Mouse (Mus musculus) heart, adult 2 months (tissue): ENCODE measurements around the gene Lipm. TPM values are rescaled to one million over a fixed set of nuclear protein-coding genes. Genes with fewer than 3 reads are reported as not detected.
A peak's percentile ranks its signal among the peaks of the same experiment; 100 is the strongest.

Experiments used
- DNase-seq, 2 experiments: peaks; one replicate each; pipeline ENCODE4 v3.0.0; 2021
- H3K27ac ChIP-seq: fragments of 200-600 bp; 2 replicates; pipeline ENCODE4 v1.8.1; 2022
- H3K27me3 ChIP-seq: fragments of 200-500 bp; 2 replicates; pipeline ENCODE4 v1.6.1; 2012; ENCODE audit warnings: mild to moderate bottlenecking, low read length, inconsistent platforms, mixed read lengths; ENCODE audit not compliant: control insufficient read depth, insufficient read depth
- H3K36me3 ChIP-seq: fragments of 200-500 bp; 2 replicates; pipeline ENCODE4 v1.6.1; 2012; ENCODE audit warnings: low read length, inconsistent platforms; ENCODE audit not compliant: control insufficient read depth, insufficient read depth
- H3K4me1 ChIP-seq: fragments of 200-500 bp; 2 replicates; pipeline ENCODE4 v1.6.1; 2011; ENCODE audit warnings: low read length; ENCODE audit not compliant: control insufficient read depth, insufficient read depth
- H3K4me3 ChIP-seq: fragments of 200-600 bp; 2 replicates; pipeline ENCODE4 v1.8.1; 2022
- H3K79me2 ChIP-seq: fragments of 200-500 bp; replicated peaks from 2 replicates; pipeline ENCODE4 v1.6.1; 2012; ENCODE audit warnings: mild to moderate bottlenecking, inconsistent platforms, low read length, moderate library complexity, mixed read lengths; ENCODE audit not compliant: control insufficient read depth, insufficient read depth
- H3K9ac ChIP-seq: fragments of 200-500 bp; 2 replicates; pipeline ENCODE4 v1.6.1; 2012; ENCODE audit warnings: low read depth, mild to moderate bottlenecking, control low read depth, inconsistent platforms, low read length, mixed read lengths
- CTCF ChIP-seq: fragments of 200-600 bp; IDR thresholded peaks from 2 replicates; pipeline ENCODE4 v1.8.1; 2022; ENCODE audit warnings: antibody characterized with exemption, mild to moderate bottlenecking, moderate library complexity
- EP300 ChIP-seq: fragments of 200-500 bp; IDR thresholded peaks from 2 replicates; pipeline ENCODE4 v1.6.1; 2011; ENCODE audit warnings: low read depth, low read length, control low read depth; ENCODE audit not compliant: insufficient read depth
- POLR2A ChIP-seq: fragments of 200-500 bp; IDR thresholded peaks from 2 replicates; pipeline ENCODE4 v1.6.1; 2011; ENCODE audit warnings: mild to moderate bottlenecking, low read depth, low read length, control low read depth; ENCODE audit not compliant: insufficient read depth
- WGBS: fragments of 180-500 bp; shearing (Covaris S2); methylation state at CpG from one replicate; pipeline ENCODE4 v1.1.7; 2018; 5-methylcytosine and 5-hydroxymethylcytosine counted together
- intact Hi-C: fragments of 180-260 bp; cut with DNase I; formaldehyde crosslinking; loops from one replicate; pipeline ENCODE4 v1.15.1; 2025
- polyA plus RNA-seq: library from polyadenylated mRNA; depleted of rRNA; stranded (reverse); fragments of >200 nt; gene quantifications from 2 replicates; pipeline ENCODE4 v1.2.3, GENCODE M21; 2012
- total RNA-seq, 2 experiments: library from RNA; stranded (reverse); gene quantifications; 2 replicates each; pipeline ENCODE4 v1.2.3; 2021

The Lipm gene
- total and polyA plus RNA-seq, 3 experiments = not detected

GRCm38 (mm10) chr19:34151909-34152308 is 51.2 kb downstream of the Lipm start:
- no peak for TF ChIP-seq EP300
- no peak for TF ChIP-seq POLR2A
- peak; percentile 79 for TF ChIP-seq CTCF
- Histone ChIP-seq H3K36me3 (no peaks in the 10 kb centered on the region), H3K4me3 (no peak overlapping the region), H3K9ac (no peak overlapping the region), H3K4me1 (no peaks in the 10 kb centered on the region), H3K79me2 (no peaks in the 10 kb centered on the region), H3K27ac (no peak overlapping the region), H3K27me3 (no peaks in the 10 kb centered on the region)
- WGBS = 77% methylated on average over 1 of the region's 1 CpGs
- no peak for DNase-seq
- intact Hi-C loops = no loop called here

DNA sequence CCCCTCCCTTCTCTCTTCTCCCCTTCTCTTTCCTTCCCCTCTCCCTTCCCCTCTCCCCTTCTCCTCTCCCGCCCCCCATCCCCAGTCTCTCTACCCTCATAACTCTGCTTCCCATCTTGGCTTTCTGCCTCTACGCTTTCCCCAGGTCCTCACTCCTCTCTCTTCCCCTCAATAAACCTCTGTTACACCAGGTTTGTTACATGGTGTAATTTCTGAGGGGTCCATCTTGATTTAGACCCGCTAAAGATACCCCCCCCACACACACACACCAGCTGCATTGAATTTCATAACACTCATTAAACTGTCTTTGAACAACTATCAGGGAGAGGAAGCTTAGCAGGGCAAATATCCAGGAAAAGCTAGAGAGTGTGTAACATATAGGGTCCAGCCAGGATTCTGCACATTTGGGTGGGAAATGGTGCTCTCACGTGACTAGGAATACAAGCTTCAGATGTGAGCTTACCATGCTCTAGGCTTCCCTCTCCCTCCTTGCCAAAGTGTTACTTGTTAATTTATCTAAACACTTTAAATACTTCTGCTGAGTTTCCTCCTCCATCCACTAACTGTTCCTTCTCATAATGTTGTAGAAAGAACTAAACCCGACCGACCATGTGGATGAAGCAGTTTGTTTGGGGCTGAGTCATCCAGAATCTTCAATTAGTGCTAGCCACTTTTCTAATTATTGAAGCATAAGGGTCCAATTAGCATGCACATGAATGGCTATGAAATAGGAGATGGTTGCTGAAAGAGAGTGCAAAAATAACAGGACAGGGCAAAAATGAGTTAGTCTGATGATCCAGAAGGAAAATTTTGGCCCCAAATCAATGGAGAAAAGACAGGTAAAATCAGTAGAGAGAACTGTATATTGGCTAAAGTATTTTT is 52.8 kb downstream of the Lipm start:
- H3K27me3 ChIP-seq = no peaks in the 10 kb centered on the region
- intact Hi-C loops = no loop called here
- TF ChIP-seq CTCF = no peak
- no peak for TF ChIP-seq POLR2A
- TF ChIP-seq EP300 = no peak
- no peak overlapping the region for H3K4me3 ChIP-seq
- WGBS = 68% methylated on average over 6 of the region's 6 CpGs
- no peaks in the 10 kb centered on the region for H3K79me2 ChIP-seq
- no peak overlapping the region for H3K9ac ChIP-seq
- DNase-seq = no peak
- H3K4me1 ChIP-seq = no peaks in the 10 kb centered on the region
- no peaks in the 10 kb centered on the region for H3K36me3 ChIP-seq
- H3K27ac ChIP-seq = no peak overlapping the region

GRCm38 (mm10) chr19:34162693-34163092 is 62.0 kb downstream of the Lipm start:
- DNase-seq = no peak
- H3K36me3 ChIP-seq = no peaks in the 10 kb centered on the region
- H3K4me3 ChIP-seq = no peak overlapping the region
- H3K4me1 ChIP-seq = no peaks in the 10 kb centered on the region
- no peak overlapping the region for H3K9ac ChIP-seq
- H3K27ac ChIP-seq = no peak overlapping the region
- H3K27me3 ChIP-seq = no peaks in the 10 kb centered on the region
- TF ChIP-seq POLR2A (no peak), EP300 (no peak), CTCF (no peak)
- H3K79me2 ChIP-seq = no peaks in the 10 kb centered on the region
- intact Hi-C loops = no loop called here
- WGBS = 81% methylated on average over 5 of the region's 5 CpGs

GRCm38 (mm10) chr19:34165891-34166290 is 65.2 kb downstream of the Lipm start, which contains the start of gene Ankrd22:
TSS of gene Ankrd22 (minus strand) at chr19:34166053.
- no peaks in the 10 kb centered on the region for H3K4me1 ChIP-seq
- intact Hi-C loops = no loop called here
- H3K27ac ChIP-seq = no peak within 1 kb of the TSS
- H3K9ac ChIP-seq = no peak within 1 kb of the TSS
- no peak for DNase-seq
- no peaks in the 10 kb centered on the region for H3K36me3 ChIP-seq
- TF ChIP-seq EP300 = no peak
- TF ChIP-seq CTCF = no peak
- TF ChIP-seq POLR2A = no peak
- H3K27me3 ChIP-seq = no peaks in the 10 kb centered on the region
- 76% methylated on average over 5 of the region's 5 CpGs for WGBS
- H3K79me2 ChIP-seq = no peaks in the 10 kb centered on the region
- no peak within 1 kb of the TSS for H3K4me3 ChIP-seq

- no peaks in the 10 kb centered on the region for H3K4me1 ChIP-seq
- H3K27me3 ChIP-seq = no peaks in the 10 kb centered on the region
- intact Hi-C loops = no loop called here
- TF ChIP-seq EP300 (no peak), POLR2A (no peak), CTCF (no peak)
- H3K27ac ChIP-seq = no peak overlapping the region
- H3K79me2 ChIP-seq = no peaks in the 10 kb centered on the region
- WGBS = 93% methylated on average over 4 of the region's 4 CpGs
- H3K36me3 ChIP-seq = no peaks in the 10 kb centered on the region
- H3K4me3 ChIP-seq = no peak overlapping the region
- no peak overlapping the region for H3K9ac ChIP-seq
- DNase-seq = no peak
Observed at GRCm38 (mm10) chr19:34166386-34166785, 65.7 kb downstream of the Lipm start.

DNA sequence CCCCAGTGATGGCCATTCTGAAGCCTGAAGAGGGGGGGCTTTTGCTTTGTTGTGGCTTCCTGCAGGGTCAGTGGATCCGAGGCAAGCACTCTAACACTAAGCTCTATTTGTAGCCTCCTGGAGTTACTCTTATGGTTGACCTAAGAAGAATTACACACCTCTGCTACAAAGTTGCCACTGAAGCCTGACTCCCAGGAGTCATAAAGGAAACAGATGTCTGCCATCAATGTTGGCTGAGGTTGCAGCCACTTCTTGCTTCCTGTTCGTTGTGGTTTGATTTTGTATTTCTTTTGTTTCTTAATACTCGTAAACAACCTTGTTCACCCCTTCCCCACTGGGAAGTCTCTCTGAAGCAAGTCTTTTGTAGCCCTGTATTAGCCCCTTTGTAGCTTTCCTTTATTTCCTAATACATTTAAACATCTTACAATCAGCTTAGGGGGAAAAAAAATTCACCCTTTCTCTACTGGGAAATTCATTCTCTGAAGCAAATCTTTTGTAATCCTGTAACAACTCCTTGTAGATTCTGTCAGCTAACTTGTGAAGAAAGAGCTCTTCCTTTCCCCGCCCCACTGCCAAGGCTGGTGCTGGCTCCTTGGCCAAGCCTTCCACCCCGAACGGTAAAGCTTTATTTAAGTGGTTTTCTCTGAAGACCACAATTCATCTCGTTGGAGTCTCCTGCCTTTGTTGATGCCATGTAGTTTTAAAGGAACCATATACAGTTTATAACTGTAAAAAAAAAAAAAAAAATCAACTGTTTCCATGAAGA is 67.3 kb downstream of the Lipm start:
- intact Hi-C loops = no loop called here
- Histone ChIP-seq H3K4me3 (no peak overlapping the region), H3K36me3 (no peaks in the 10 kb centered on the region), H3K9ac (no peak overlapping the region), H3K79me2 (no peaks in the 10 kb centered on the region), H3K27me3 (no peaks in the 10 kb centered on the region), H3K27ac (no peak overlapping the region), H3K4me1 (no peaks in the 10 kb centered on the region)
- peak in 1 of 2 experiments; percentile 7 for DNase-seq
- TF ChIP-seq EP300 (no peak), CTCF (no peak), POLR2A (no peak)
- 48% methylated on average over 7 of the region's 7 CpGs for WGBS
